Mouse (Mus musculus) embryonic facial prominence, embryonic 11.5 days (tissue): ENCODE data around the gene Vtcn1. TPM values are rescaled to one million over a fixed set of nuclear protein-coding genes. Genes with fewer than 3 reads are reported as not detected.

Source experiments
- ATAC-seq: fragments of 200-750 bp; cut with Nextera tagmentation; replicated peaks from 2 replicates; pipeline ENCODE4 v1.8.0; 2017; ENCODE audit warnings: low read depth; ENCODE audit not compliant: insufficient number of reproducible peaks, low FRiP score, low TSS enrichment
- DNase-seq: peaks from one replicate; pipeline ENCODE4 v3.0.0-alpha.2; 2015; ENCODE audit warnings: low spot score
- H3K27ac ChIP-seq: fragments of 300-500 bp; sonication (generic); replicated peaks from 2 replicates; pipeline ENCODE4 v1.5.1; 2014; ENCODE audit warnings: mild to moderate bottlenecking, low read depth, low read length, control low read depth
- H3K27me3 ChIP-seq: fragments of 300-500 bp; sonication (generic); 2 replicates; pipeline ENCODE4 v1.6.1; 2014; ENCODE audit warnings: mild to moderate bottlenecking, low read length, moderate library complexity, mixed read lengths; ENCODE audit not compliant: control insufficient read depth, insufficient read depth
- H3K36me3 ChIP-seq: fragments of 300-500 bp; sonication (generic); replicated peaks from 2 replicates; pipeline ENCODE4 v1.6.1; 2014; ENCODE audit warnings: low read depth, mild to moderate bottlenecking, low read length, moderate library complexity, mixed read lengths; ENCODE audit not compliant: control insufficient read depth, insufficient read depth
- H3K4me1 ChIP-seq: fragments of 300-500 bp; sonication (generic); 2 replicates; pipeline ENCODE4 v1.6.1; 2014; ENCODE audit warnings: low read length, mixed read lengths; ENCODE audit not compliant: control insufficient read depth, insufficient read depth
- H3K4me2 ChIP-seq: fragments of 300-500 bp; sonication (generic); 2 replicates; pipeline ENCODE4 v1.6.1; 2014; ENCODE audit warnings: low read depth, mild to moderate bottlenecking, control low read depth, low read length, moderate library complexity
- H3K4me3 ChIP-seq: fragments of 300-500 bp; sonication (generic); 2 replicates; pipeline ENCODE4 v1.5.1; 2014; ENCODE audit warnings: low read depth, low read length, control low read depth
- H3K9ac ChIP-seq: fragments of 300-500 bp; sonication (generic); replicated peaks from 2 replicates; pipeline ENCODE4 v1.6.1; 2014; ENCODE audit warnings: mild to moderate bottlenecking, control low read depth, low read length
- H3K9me3 ChIP-seq: fragments of 300-500 bp; sonication (generic); replicated peaks from 2 replicates; pipeline ENCODE4 v1.6.1; 2016; ENCODE audit warnings: mild to moderate bottlenecking, low read length, inconsistent platforms, mixed read lengths; ENCODE audit not compliant: control insufficient read depth
- WGBS: fragments of 180-500 bp; shearing (Covaris S2); extraction: QIAGEN DNeasy Blood & Tissue Kit; methylation state at CpG from one replicate; pipeline ENCODE4 v1.1.7; 2014; 5-methylcytosine and 5-hydroxymethylcytosine counted together
- polyA plus RNA-seq: library from polyadenylated mRNA; unstranded; fragments of >200 nt; fragmentation: Nextera tagmentation; extraction: Ambion mirVana; gene quantifications from 2 replicates; pipeline ENCODE4 v1.2.1, GENCODE M21; 2014

Gene Vtcn1
- polyA plus RNA-seq = 0.15 TPM in 1 of 2 replicates, not detected in the other

DNA sequence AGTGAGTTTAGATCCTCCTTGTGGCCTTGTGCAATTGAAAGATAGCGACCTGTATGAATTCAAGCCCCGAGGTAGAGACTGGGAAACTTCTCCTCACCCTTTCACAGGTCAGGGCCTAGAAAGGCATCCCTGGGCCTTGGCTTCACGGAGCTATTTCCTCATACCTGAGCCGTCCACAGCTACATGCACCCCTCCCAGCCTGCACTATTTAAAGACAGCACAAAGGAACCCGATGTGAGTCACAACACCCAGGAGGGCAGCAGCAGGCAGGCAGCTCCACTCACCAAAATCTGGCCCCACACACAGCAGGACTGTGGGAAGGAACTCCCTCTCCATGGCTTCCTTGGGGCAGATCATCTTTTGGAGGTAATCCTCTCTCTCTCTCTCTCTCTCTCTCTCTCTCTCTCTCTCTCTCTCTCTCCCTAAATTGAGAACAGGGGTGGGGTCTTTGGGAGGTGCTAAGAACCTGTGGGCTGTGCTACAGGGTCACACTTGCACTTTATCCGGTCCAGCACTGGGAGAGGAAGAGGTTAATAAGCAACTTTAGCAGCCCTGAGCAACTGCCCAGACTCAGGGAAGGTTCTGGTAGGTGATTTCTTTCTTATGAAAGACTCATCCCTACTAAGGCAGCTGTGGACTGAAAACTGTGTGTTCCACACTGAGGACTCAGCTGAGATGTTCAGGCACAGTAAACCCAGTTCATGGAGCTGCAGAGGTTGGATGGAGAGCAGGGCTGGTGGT lies at the start of gene Vtcn1:
Gene Vtcn1, plus strand, starts transcription at position 235 of the 741 bp plus-strand sequence.
- no peaks in the 10 kb centered on the region; the same call in 1 of the 2 replicates for H3K4me1 ChIP-seq

GRCm38 (mm10) chr3:100776967-100777366 lies 48.3 kb upstream of the Vtcn1 start:
- Histone ChIP-seq H3K4me2 (no peak overlapping the region), H3K4me3 (no peak overlapping the region), H3K36me3 (no peaks in the 10 kb centered on the region), H3K27me3 (no peaks in the 10 kb centered on the region), H3K9ac (no peak overlapping the region), H3K9me3 (no peaks in the 10 kb centered on the region), H3K27ac (no peak overlapping the region), H3K4me1 (no peaks in the 10 kb centered on the region)
- no peak for ATAC-seq
- no peak for DNase-seq
- 82% methylated on average over 6 of the region's 6 CpGs for WGBS

More for the DNA sequence above, at the start of gene Vtcn1:
- 55% methylated on average over 6 of the region's 6 CpGs for WGBS
- Histone ChIP-seq H3K4me3 (no peak within 1 kb of the TSS), H3K27ac (no peak within 1 kb of the TSS), H3K4me2 (no peak within 1 kb of the TSS), H3K36me3 (no peaks in the 10 kb centered on the region), H3K27me3 (no peaks in the 10 kb centered on the region), H3K9ac (no peak within 1 kb of the TSS), H3K9me3 (no peaks in the 10 kb centered on the region)
- ATAC-seq (no peak), DNase-seq (no peak)

DNA sequence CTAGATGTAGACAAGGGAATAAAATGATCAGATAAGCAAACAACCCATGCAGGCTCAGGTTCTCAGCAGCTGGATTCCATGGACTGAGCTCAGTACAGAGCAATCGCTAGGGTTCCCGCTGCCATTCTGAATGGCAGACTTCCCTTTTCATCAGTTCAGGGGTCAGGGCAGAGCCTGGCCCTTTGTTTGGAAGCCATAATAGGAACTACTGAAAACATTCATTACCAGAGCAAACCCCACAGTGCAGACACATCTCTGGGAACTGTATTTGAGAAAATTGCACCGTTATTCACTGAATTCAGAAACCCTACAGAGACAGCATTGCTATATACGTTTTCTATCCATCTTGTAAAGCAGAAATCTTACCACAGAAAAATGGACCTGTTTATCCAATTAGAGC lies 47.7 kb upstream of the Vtcn1 start:
- no peaks in the 10 kb centered on the region for H3K36me3 ChIP-seq
- H3K4me2 ChIP-seq = no peak overlapping the region
- no peak for DNase-seq
- no peak overlapping the region for H3K27ac ChIP-seq
- H3K4me1 ChIP-seq = no peaks in the 10 kb centered on the region
- H3K4me3 ChIP-seq = no peak overlapping the region
- ATAC-seq = no peak
- no peaks in the 10 kb centered on the region for H3K27me3 ChIP-seq
- WGBS = 64% methylated on average over 4 of the region's 4 CpGs
- H3K9ac ChIP-seq = no peak overlapping the region
- H3K9me3 ChIP-seq = no peaks in the 10 kb centered on the region

DNA sequence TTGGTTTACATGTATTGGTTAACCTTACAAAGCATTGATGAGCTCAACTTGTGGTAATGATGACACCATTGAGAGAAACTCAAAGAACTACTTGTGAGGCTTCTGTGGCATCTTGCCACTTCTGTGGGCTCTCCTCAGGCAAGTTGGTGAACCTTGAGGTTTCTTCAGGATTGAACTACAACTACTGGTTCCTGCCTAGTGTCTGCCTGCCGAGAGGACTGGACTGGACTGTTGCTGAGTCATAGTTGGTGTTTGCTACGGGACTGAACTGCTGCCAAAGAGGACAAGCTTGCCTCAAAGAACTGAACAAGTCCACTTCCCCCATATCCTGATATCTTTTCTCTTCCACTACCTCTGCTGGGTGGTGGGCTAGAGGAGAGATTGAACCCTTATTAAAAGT lies 39.2 kb upstream of the Vtcn1 start:
- Histone ChIP-seq H3K4me2 (no peak overlapping the region), H3K4me1 (no peaks in the 10 kb centered on the region), H3K9ac (no peak overlapping the region), H3K36me3 (no peaks in the 10 kb centered on the region), H3K27me3 (no peaks in the 10 kb centered on the region), H3K9me3 (no peaks in the 10 kb centered on the region), H3K4me3 (no peak overlapping the region), H3K27ac (no peak overlapping the region)
- ATAC-seq (no peak), DNase-seq (no peak)
- 82% methylated on average over 2 of the region's 2 CpGs for WGBS

DNA sequence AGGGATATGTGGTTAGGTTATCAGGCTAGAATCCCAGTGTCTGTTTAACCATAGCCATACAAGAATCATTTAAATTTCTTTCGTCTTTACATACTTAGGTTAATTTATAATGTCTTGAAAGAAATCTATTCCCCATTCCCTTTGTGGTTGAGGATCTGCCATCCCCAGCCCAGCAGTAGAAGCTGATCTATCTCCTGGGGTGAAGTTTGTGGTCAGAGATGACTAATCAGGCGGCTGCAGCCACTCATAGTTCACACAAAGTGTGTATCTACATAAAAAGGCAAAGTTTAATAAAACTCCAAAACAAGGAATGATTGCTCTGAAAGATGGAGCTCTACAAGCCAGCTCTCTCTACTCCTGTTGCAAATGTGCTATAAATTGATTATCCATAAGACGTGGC lies 33.6 kb upstream of the Vtcn1 start:
- Histone ChIP-seq H3K4me2 (no peak overlapping the region), H3K9me3 (no peaks in the 10 kb centered on the region), H3K27ac (no peak overlapping the region), H3K9ac (no peak overlapping the region), H3K4me3 (no peak overlapping the region), H3K4me1 (no peaks in the 10 kb centered on the region), H3K36me3 (no peaks in the 10 kb centered on the region), H3K27me3 (no peaks in the 10 kb centered on the region)
- DNase-seq (no peak), ATAC-seq (no peak)
- WGBS = 94% methylated on average over 3 of the region's 3 CpGs

- Histone ChIP-seq H3K4me2 (no peak overlapping the region), H3K9ac (no peak overlapping the region), H3K9me3 (no peaks in the 10 kb centered on the region), H3K36me3 (no peaks in the 10 kb centered on the region), H3K4me1 (no peaks in the 10 kb centered on the region), H3K27ac (no peak overlapping the region), H3K27me3 (no peaks in the 10 kb centered on the region), H3K4me3 (no peak overlapping the region)
- DNase-seq (no peak), ATAC-seq (no peak)
- whole genome bisulfite sequencing = 91% methylated on average over 2 of the region's 2 CpGs
Measured at GRCm38 (mm10) chr3:100793345-100793744, 31.9 kb upstream of the Vtcn1 start.

DNA sequence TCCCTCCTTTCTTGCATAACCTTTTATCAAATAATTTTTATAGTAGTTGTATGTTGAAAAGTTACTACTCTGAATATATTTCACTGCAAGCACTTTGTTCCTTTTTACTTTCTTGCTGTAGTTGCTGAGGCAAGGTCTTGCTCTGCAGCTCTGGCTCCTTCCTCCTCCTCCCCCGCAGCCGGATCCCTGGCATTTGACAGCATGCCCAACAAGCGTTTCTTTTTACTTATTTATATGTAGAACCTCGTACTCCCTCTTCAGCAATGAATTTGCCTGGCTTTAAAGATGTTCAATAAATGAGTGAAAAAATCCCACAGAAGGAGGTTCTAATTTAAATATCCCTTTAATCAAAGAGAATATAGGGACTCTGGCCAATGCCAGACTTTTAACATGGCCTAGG lies 28.7 kb upstream of the Vtcn1 start:
- H3K4me1 ChIP-seq = no peaks in the 10 kb centered on the region
- H3K27me3 ChIP-seq = no peaks in the 10 kb centered on the region
- H3K9me3 ChIP-seq = no peaks in the 10 kb centered on the region
- ATAC-seq = no peak
- WGBS = 80% methylated on average over 4 of the region's 4 CpGs
- H3K36me3 ChIP-seq = no peaks in the 10 kb centered on the region
- no peak overlapping the region for H3K4me2 ChIP-seq
- H3K4me3 ChIP-seq = no peak overlapping the region
- H3K9ac ChIP-seq = no peak overlapping the region
- no peak overlapping the region for H3K27ac ChIP-seq
- no peak for DNase-seq

DNA sequence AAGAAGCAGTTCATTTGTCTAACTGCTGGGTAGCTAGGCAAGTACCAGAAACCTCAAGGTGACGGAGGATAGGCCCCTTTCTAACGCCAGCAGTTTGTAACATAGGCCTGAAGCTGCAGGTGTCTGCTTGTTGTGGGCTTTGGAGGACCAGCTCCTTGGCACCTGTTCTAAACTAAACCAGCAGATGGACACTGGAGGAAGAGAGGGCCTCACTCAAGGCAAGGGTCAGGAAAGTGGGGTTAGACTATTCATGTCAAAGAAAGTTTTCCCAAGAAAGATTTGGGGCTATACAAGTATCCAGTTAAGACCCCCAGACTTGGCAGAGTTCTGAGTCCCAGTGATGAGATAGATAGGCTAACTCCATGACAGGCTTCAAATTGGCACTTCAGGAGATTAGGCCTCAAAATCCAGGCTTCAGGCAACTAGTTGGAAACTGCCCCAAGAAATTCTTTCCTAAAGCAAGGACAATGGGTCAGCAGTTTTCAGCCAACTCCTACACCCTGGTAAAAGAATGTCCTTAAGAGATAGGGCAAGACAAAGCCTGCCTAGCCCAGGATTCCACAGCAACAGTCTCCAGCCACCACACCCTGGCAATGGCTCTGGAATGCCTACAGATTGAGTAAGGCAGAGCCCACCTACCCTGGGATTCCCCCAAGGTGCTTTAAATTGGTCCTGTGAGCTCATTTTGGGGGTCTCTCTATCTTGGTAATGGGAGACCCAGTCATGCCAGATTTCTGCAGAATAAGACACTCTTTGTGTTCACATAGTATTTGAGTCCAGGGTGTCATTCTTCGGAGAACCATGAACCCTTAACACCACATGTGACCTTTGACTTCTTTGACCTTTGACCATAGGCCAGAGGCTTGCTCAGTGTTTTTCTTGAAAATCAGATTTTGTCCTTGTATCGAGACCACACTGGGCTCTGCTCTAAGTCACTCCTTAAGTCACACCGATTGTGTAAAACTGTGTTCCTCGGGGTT lies 27.8 kb upstream of the Vtcn1 start:
- Histone ChIP-seq H3K9ac (no peak overlapping the region), H3K4me3 (no peak overlapping the region), H3K4me2 (no peak overlapping the region), H3K4me1 (no peaks in the 10 kb centered on the region), H3K9me3 (no peaks in the 10 kb centered on the region), H3K36me3 (no peaks in the 10 kb centered on the region), H3K27me3 (no peaks in the 10 kb centered on the region), H3K27ac (no peak overlapping the region)
- WGBS = 42% methylated on average over 6 of the region's 6 CpGs
- no peak for ATAC-seq
- no peak for DNase-seq
